Mouse (Mus musculus) cerebellum, postnatal 4 days (tissue): ENCODE results near the gene Nlrp2.

ENCODE experiments used
- DNase-seq, 2 experiments: peaks; one replicate each; pipeline ENCODE4 v3.0.0; 2022; ENCODE audit warnings: low spot score in 2 of 2, mixed read lengths in 1 of 2

Nlrp2 gene

GRCm38 (mm10) chr7:5350935-5351334 lies at the start of gene Nlrp2:
Gene Nlrp2, minus strand, starts transcription at chr7:5351035.
- no peak for DNase-seq

- no peak for DNase-seq
Observed at GRCm38 (mm10) chr7:5366724-5367123, 15.9 kb upstream of the Nlrp2 start.

GRCm38 (mm10) chr7:5363599-5363998 lies 12.8 kb upstream of the Nlrp2 start:
- DNase-seq: no peak

- DNase-seq: no peak
Observed at GRCm38 (mm10) chr7:5350237-5350636, 598 bp downstream of the Nlrp2 start, which contains the start of gene Gm5065. Gene Gm5065, plus strand, starts transcription at chr7:5350537.

- DNase-seq: no peak
Observed at GRCm38 (mm10) chr7:5327511-5327910, 23.3 kb downstream of the Nlrp2 start.

- no peak for DNase-seq
Observed at GRCm38 (mm10) chr7:5288281-5288680, 62.6 kb downstream of the Nlrp2 start.

GRCm38 (mm10) chr7:5263051-5263450 lies 87.8 kb downstream of the Nlrp2 start:
- no peak for DNase-seq
